Mouse (Mus musculus) stomach, postnatal 0 days (tissue): ENCODE results near the gene Arhgef3.

Experiments used
- CTCF ChIP-seq: IDR thresholded peaks from 2 replicates; pipeline ENCODE4 v1.5.1; 2016; ENCODE audit warnings: antibody characterized with exemption, low read depth, mild to moderate bottlenecking, moderate library complexity
- EP300 ChIP-seq: optimal IDR thresholded peaks from 2 replicates; pipeline ENCODE3; 2016; ENCODE audit warnings: antibody characterized with exemption

GRCm38 (mm10) chr14:27122646-27123045 is 7.9 kb downstream of the Arhgef3 start:
- TF ChIP-seq EP300 (no peak), CTCF (no peak)
